Mouse (Mus musculus): Measurements from ENCODE around the gene Cacna2d4. TPM values are rescaled to one million over a fixed set of nuclear protein-coding genes. Genes with fewer than 3 reads are reported as not detected.

Cacna2d4 gene
- not detected for polyA plus RNA-seq (2014; fragmentation: Illumina TruSeq; extraction: RNeasy Lipid Tissue Mini Kit (QIAGEN cat#74804); ENCODE audit: low read depth, low replicate concordance)

DNA sequence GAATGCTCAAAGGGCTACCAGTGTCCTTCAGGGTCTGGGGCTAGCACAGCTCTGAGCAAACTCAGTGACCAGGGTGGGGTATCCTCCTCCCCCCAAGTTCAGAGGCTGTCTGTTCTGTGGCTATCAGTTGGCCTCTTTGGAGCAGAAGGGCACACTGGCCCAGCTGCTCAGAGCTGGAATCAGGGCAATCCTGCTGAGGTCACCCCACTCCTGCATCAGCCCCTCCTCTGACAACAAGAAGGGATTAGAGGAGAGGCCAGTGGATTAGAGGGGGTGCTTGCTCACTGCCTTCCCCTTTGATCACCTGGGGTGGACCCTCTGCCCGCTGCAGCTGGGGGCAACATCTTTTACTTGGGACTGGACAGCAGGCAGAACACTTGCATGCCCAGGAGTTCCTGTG lies at the start of gene Cacna2d4:
Gene Cacna2d4 (plus strand): TSS at position 286 of the 400 bp plus-strand sequence.

DNA sequence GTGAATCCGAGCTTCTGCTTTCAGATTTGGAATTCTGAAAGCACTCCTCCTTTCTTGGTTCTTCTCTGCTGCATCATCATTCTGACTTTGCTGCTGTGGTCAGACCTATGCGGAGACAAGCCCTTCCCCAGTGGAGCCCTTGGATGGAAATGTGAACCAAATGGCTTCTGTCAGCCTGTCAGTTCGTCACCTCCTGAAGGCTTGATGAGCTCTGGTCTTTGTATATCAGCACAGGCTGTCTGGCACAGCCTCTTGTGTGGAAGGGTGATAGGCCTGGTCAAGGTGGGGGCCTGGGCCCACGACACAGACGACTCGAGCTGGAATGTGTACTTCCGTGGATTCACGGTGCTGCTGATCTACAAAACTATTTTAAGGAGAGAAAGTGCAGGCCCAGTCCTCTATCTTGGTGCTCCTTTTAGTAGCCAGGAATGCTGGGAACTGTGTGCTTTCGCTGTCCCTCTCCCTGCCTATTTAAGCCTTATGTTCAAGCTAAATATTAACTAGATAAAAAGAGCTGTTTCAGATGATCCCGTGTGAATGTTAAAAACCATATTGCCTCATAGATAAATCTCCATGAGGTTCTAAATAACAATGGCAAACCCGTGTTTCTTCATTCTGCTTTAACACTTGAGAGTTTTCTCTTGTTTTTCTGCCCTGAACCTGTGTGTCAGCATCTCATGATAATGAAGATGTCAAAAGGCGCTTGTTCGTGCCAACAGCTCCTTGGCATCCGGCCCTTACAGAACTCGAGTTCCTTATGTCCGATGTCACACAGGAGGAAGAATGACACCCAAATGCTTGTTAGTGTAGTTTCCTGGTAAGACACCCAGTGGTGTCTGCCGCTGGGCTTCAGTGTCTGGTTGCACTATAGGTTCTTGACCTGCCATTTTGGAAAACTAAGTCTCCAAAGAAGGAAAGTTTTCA lies 39.7 kb upstream of the Cacna2d4 start, which contains the start of gene Cacna1c:
Gene Cacna1c (minus strand): TSS at position 37 of the 924 bp plus-strand sequence.

DNA sequence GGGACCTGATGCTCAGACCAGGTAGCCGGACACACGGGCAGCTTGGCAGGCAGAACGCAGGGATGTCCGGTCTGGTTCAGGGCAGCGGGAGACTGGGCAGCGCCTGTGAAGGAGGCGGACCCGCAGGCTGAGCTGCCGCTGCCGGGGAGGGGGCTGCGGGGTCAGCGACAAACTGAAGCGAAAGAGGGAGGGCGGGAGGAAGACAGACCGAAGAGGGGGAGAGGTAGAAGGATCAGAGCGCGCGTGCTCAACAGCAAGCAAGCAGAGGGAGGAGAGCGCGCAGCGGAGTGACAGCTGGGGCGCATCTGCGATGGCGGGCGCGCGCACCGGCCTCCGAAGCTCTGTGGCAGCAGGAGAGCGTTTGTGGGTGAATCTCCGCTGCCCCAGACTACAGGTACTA lies 94.2 kb downstream of the Cacna2d4 start, which contains the start of gene Lrtm2:
Gene Lrtm2 (minus strand): TSS at position 261 of the 400 bp plus-strand sequence.

Other genes with a start within 250 kb of the Cacna2d4 start
- 12.9 TPM for gene Dcp1b, start 61.3 kb upstream of the Cacna2d4 start, polyA plus RNA-seq (2014; fragmentation: Illumina TruSeq; extraction: RNeasy Lipid Tissue Mini Kit (QIAGEN cat#74804); ENCODE audit: low read depth, low replicate concordance)
- gene Cacna1c, start 40.1 kb upstream of the Cacna2d4 start, polyA plus RNA-seq (2014; fragmentation: Illumina TruSeq; extraction: RNeasy Lipid Tissue Mini Kit (QIAGEN cat#74804); ENCODE audit: low read depth, low replicate concordance): 3.3 TPM
- gene Lrtm2, start 94.2 kb downstream of the Cacna2d4 start, polyA plus RNA-seq (2014; fragmentation: Illumina TruSeq; extraction: RNeasy Lipid Tissue Mini Kit (QIAGEN cat#74804); ENCODE audit: low read depth, low replicate concordance): not detected
- gene Adipor2, start 181.2 kb downstream of the Cacna2d4 start, polyA plus RNA-seq (2014; fragmentation: Illumina TruSeq; extraction: RNeasy Lipid Tissue Mini Kit (QIAGEN cat#74804); ENCODE audit: low read depth, low replicate concordance): 160 TPM
- 23.5 TPM for gene Fbxl14, start 243.1 kb downstream of the Cacna2d4 start, polyA plus RNA-seq (2014; fragmentation: Illumina TruSeq; extraction: RNeasy Lipid Tissue Mini Kit (QIAGEN cat#74804); ENCODE audit: low read depth, low replicate concordance)

Data from adipose tissue, adult 10 weeks (tissue).